Mouse (Mus musculus): Measurements from ENCODE around the gene Ndufv2.
A peak's percentile ranks its signal among the peaks of the same experiment; 100 is the strongest.
"Not testable (repeated sequence)": the region's sequence is repeated elsewhere in the genome, so short reads cannot be mapped to it uniquely, and the experiment has no call there.

The Ndufv2 gene

DNA sequence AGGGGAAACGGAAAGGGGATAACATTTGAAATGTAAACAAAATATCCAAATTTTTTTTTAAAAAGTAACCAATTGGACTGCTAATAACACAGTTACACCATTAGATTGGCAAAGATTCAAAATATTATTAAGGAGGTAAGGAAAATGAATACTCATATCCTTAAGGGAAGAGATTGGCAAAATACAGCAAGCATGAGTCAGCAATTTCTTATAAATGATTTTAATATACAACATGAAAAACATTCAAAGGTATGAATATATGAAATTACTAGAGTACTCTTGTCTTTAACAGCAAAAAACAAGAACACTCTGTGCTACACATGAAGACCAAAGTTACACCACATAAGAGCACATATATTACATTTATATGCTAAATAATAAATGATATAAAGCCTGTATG lies 16.3 kb downstream of the Ndufv2 start:
- DNase-seq (ENCODE audit: low read depth, low spot score) = no peak

DNA sequence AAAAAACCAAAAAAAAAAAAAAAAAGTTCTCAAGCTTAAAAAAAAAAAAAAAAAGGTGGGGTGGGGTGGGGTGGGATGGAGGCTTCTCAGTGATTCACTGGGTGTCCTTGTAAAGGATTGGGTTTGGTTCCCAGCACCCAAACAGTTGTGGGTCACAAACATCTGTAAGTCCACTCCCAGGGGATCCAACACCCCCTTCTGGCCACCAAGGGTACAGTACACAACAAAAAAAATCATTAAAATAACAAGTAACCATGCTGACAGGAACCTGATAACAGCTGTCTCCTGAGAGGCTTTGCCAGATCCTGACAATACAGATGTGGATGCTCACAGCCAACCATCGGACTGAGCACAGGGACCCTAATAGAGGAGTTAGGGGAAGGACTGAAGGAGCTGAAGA lies 16.9 kb downstream of the Ndufv2 start:
- no peak for DNase-seq (ENCODE audit: low read depth, low spot score)

DNA sequence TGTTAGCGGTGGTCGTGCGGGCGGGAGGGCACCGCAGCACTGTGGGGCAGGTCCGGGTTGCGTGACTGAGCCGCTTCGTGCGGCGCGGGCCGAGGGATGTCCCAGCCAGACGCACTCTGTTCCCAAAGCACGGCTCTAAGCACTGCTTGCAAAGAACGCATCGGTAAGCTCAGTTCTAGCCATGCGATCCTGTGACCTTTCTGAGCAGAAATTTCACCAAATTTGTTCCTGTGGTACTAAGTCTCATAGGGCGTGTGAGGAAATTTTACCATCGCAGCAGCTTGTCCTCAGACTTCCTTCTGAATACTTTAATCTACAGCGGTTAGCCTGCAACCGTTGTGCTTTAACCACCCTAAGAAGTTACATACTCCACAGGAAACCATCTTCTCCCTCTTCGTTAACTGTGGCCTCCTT lies 23.9 kb downstream of the Ndufv2 start:
- peak; percentile 17 for DNase-seq (ENCODE audit: low read depth, low spot score)

DNA sequence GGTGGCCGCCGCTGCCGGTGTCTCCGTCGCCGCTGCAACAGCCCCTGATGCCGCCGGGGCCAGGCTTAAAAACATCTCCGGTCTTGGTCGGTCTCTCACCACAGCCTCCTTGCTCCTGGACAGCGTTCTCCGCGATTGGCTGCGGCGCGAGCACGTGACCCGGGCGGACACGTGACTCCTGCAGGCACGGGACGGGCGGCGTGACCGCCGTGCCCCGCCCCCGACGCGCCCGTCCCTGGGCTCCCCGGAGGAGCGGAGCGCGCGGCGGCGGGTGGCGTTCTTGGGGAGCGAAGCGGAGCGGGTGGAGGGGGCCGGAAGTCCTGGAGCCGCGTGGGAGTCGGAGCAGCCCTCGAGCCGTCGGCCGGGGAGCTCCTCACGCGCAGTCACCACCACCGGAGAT lies 24.4 kb downstream of the Ndufv2 start, which contains the start of gene Ankrd12:
Gene Ankrd12 (minus strand): TSS at position 156 of the 400 bp plus-strand sequence.
- DNase-seq (ENCODE audit: low read depth, low spot score) = peak; percentile 94

DNA sequence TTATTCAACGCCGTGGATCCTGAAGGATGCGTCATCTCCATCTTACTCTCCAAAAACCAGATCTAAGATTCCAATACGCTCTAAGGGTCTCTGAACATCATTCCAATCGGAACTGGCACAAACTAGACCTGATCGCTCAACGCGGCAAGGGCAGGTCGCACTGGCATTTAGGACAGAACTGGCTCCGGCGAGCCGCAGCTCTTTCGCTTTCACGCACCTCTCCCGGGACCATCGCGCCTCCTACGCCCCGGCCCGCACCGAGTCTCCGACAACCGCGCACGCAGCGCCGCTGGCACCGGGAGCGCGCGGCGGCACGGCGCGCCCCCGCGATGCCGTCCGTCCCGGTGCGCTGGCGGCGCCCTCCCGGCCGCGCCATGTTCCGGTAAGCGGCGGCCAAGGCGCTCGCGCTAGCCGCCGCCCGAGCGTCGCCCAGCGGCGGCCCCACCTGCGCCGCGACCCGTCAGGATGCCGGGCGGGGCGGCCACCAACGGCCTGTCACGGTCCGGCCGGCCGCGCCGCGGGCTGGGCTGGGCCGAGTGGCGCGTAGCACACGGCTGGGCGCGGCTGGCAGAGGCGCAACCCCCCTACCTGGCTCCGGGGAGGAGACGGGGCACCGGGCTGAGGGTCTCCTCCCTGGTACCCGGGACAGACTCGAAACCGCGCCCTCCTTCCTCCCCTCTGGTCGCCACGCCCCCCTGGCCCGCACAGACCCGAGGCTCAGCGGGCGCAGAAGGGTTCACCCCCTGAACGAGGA lies 25.0 kb downstream of the Ndufv2 start:
- DNase-seq (ENCODE audit: low read depth, low spot score) = no peak

DNA sequence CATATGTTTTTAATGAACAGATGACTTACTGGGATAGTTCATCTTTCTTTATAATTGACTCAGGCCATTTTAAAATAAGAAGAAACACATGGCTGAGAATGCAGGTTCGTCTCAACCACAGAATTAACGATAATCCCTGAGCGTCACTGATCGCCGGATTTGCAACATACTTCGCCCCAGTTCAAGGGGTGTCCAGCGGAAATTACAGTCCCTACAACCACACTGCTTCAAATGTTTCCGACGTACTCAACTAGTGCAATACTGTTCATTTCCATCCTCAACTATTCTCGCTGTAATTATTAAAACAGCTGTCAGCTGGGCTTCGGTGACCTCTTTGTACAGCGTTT lies 25.6 kb downstream of the Ndufv2 start:
- peak; percentile 10 for DNase-seq (ENCODE audit: low read depth, low spot score)

DNA sequence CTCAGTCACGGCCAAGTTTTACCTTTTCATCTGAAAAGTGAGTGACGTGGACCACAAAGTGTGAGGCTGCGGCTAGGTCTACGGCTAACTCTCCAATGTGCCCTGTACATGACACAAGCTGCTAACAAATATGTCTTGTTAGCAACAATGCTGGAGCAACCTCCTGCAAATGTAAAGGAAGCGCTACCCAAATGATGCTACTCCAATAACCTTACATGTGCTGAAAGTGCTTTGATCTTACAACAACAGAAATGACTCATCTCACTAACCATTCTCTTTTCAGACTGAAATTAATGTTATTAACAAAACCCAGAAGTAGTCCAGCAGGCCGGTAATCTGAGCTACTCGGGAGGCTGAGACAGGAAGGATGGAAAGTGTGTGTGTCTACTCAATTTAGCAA lies 27.4 kb downstream of the Ndufv2 start:
- DNase-seq (ENCODE audit: low read depth, low spot score) = no peak

DNA sequence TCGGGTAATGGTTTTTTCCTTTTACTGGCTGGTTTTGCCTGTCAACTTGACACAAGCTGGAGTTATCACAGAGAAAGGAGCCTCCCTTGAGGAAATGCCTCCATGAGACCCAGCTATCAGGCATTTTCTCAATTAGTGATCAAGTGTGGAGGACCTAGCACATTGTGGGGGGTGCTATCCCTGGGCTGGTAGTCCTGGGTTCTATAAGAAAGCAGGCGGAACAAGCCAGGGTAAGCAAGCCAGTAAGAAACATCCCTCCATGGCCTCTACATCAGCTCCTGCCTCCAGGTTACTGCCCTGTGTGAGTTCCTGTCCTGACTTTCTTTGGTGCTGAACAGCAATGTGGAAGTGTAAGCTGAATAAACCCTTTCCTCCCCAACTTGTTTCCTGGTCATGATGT lies 32.3 kb downstream of the Ndufv2 start:
- DNase-seq (ENCODE audit: low read depth, low spot score) = not testable (repeated sequence)

DNA sequence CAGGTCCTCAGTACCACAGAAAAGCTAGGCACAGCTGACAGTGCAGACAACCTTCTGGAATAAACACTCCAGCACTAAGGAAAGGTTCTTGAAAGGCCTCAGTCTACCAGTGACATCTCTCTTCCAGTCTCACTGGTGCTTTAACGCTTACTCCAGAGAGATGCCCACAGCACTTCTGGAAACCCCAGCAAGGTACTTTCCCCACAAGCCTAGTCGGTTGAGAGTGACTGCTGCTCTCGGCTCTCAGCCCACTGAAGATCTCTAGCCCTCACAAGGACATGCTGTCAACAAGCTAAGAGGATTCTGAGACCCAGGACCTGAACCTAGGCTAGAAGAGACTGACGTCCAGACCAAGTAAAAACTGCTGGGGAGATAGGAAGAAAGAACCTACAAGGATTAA lies 36.2 kb downstream of the Ndufv2 start:
- no peak for DNase-seq (ENCODE audit: low read depth, low spot score)

DNA sequence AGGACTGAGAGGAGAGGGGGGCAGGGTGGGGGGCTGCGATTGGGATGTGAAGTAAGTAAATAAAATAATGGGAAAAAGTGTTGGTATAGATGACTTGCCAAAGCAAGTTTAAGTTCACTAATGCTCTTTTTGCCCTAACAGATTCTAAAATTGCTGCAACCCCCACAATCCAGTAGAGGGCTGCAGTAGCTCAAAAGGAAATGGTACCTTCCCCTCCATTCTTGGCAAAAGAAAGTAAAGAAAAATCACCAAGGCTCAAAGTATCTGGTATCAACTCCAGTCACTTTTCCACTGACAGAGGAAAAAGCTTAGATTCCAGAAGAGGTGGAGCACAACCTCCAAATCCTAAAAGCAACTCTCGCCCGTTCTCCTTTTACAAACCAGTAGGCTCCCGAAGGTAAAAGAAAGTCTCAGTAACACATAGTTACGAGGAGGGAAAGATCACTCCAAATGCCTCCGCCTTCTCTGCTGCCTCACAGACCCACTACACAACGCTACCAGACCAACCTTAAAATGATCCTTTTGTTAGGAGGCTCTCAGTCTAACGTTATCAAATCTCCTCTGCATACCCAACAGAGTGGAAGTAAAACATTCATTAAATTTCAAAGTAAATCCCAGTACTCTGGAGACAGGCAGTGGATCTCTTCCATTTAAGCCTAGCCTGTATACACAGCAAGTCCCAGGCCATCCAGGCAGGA lies 40.0 kb downstream of the Ndufv2 start:
- no peak for DNase-seq (ENCODE audit: low read depth, low spot score)

DNA sequence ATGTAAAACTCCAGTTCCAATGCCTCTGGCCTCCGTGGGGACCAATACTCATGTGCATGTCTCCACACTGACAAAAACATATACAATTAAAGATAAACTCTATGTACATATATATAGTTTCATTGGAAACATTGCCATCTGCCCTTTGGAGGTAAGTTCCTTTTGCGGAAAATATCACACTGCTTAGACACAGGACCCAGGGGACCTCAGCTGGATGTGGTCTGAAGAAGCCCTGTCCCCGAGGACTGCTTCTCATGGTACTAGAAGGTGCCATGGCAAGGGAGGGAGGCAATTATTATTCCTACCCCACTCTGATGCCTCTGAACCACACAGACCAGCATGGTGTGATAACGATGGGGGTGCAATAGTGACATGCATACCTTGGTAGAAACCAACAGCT lies 43.2 kb downstream of the Ndufv2 start:
- DNase-seq (ENCODE audit: low read depth, low spot score) = no peak

DNA sequence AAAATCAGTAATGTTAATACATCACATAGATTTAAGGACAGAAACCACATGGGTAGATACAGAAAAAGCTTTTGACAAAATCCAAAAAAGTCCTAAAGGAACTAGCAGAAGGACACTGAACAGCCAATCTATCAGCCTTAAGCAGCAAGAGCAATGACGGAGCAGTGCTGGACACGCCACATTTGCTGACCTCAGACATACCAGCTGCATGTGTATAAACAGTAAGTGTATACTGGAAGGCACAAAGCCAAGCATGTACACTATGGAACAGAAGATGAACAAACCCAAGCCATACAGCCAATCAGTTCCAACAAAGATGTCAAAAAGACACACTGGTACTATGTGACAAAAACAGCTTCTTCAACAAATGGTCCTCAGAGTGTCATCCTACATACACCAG lies 44.2 kb downstream of the Ndufv2 start:
- no peak for DNase-seq (ENCODE audit: low read depth, low spot score)

DNA sequence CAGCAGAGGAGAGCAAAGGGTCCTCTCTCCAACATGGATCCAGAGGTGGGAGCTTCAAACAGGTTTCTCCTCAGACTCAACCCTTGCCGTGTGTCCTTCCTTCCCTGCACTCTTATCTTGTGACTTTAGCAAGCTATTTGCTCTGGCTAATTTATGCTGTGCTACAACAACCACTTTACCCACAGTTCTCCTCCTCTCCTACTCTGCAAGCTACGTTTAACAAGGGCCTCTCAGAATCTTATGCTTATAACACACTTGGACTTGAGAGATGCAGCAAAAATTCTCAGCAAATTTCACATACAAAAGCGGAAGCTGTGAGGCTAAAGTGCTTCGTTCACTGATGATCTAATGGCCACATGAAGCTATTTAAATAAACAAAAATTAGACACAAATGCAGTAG lies 48.0 kb downstream of the Ndufv2 start:
- no peak for DNase-seq (ENCODE audit: low read depth, low spot score)

DNA sequence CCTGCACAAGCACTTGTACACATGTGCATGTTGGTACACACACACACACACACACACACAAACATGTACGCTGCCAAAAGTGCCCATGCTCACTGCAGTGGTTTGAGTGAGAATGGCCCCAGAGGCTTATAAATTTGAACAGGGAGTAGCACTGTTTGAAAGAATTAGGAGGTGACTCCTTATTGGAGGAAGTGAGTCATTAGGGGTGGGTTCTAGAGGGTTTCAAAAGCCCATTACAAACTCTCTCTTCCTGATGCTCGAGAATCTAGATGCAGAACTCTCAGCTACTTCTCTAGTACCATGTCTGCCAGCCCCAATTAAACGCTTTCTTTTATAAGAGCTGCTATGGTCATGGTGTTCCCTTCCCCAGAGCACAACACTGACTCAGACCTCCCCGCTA lies 52.6 kb downstream of the Ndufv2 start:
- no peak for DNase-seq (ENCODE audit: low read depth, low spot score)

DNA sequence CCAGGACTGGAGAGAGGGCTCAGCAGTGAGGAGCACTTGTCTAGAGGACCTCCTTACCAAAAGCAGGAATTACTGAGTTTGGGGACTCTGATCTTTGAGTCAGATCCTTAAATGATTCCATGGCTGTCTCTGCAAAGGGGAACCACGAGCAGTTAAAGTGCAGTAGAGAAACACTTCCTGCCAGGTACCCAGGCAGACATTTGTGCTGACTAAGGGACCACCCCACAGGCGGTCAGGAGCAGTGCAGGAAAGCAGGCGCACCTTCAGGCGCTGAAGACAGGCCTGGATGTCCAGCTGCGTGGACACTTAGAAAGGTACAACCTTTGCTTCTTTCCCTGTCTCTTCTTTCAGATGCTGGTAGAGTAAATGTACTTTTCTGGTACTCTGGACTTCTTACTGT lies 53.2 kb downstream of the Ndufv2 start:
- no peak for DNase-seq (ENCODE audit: low read depth, low spot score)

DNA sequence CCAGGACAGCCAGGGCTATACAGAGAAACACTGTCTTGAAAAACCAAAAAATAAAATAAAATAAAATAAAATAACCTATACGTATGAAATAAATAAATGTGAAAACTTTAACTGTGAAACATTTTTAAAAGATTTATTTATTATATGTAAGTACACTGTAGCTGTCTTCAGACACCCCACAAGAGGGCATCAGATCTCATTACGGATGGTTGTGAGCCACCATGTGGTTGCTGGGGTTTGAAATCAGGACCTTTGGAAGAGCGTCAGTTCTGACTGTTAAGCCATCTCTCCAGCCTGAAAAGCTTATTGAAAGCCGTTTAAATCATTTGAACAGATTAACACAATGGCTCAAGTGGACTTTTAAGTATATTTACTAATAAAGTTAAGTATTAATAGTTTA lies 57.7 kb downstream of the Ndufv2 start:
- not testable (repeated sequence) for DNase-seq (ENCODE audit: low read depth, low spot score)

DNA sequence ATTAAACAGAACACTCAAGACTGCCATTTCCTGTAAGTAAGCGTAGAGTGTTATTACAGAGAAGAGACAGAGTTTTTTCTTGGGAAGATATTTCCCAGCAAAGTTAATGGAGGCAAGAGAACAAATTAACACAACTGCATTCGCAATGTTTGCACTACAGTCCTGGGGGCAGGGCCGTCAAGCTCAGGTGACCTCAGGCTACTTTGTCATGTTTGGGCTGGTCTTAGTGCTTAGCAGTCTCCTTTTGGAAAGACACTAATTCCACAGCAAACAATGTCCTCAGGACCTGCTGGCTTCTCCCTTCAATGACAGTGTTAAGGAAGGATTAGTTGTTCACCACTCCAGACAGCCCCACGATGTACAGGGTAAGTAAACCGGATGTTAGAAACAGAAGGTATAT lies 60.3 kb downstream of the Ndufv2 start:
- no peak for DNase-seq (ENCODE audit: low read depth, low spot score)

DNA sequence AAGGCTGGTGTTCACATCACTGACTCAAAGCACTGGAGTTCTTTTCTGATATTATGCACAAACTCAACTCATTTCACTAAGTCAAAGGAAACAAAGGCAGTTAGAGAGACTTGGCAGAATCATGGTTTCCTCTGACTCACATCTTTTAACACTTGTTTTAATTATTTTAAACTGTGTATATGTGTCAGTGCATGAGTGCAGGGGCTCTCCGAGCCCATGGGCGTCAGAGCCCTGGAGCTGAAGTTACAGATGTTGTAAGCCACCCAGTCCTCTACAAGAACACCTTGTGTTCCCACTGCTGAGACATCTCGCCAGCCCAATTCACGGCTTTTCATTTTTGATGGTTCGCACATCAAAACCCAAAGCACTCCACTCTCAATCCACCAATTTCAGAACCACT lies 68.1 kb downstream of the Ndufv2 start:
- DNase-seq (ENCODE audit: low read depth, low spot score) = no peak

DNA sequence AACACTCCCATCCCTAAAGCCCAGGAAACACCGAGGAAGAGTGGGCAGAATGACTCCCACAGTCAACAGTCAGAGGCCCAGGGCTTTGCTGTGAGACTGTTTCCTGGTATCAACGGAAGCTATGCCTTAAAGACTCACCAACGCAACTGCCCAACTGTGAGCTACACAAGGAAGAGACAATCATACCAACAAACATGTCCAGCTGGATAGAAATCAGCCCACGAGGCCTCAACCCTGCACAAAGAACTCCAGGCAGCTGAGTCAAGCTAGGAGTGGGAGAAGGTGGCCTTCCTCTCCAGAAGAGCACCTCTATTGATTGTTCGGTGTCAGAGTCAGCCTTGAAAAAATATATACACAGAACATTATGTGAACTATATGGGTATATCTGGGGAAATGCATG lies 69.4 kb downstream of the Ndufv2 start:
- DNase-seq (ENCODE audit: low read depth, low spot score) = no peak

Measured in skeletal muscle tissue, adult 2 months (tissue).